Mouse (Mus musculus) spleen, adult 2 months (tissue): Measurements from ENCODE around the gene 1700010I14Rik.

ENCODE experiments used
- CTCF ChIP-seq: fragments of 200-500 bp; IDR thresholded peaks from 2 replicates; pipeline ENCODE4 v1.5.1; 2011; ENCODE audit warnings: mild to moderate bottlenecking, inconsistent platforms; ENCODE audit not compliant: insufficient read depth, insufficient read length, insufficient replicate concordance; ENCODE audit errors: extremely low read depth
- POLR2A ChIP-seq: fragments of 200-500 bp; IDR thresholded peaks from 2 replicates; pipeline ENCODE4 v1.6.1; 2011; ENCODE audit warnings: low read depth, low read length, inconsistent platforms

DNA sequence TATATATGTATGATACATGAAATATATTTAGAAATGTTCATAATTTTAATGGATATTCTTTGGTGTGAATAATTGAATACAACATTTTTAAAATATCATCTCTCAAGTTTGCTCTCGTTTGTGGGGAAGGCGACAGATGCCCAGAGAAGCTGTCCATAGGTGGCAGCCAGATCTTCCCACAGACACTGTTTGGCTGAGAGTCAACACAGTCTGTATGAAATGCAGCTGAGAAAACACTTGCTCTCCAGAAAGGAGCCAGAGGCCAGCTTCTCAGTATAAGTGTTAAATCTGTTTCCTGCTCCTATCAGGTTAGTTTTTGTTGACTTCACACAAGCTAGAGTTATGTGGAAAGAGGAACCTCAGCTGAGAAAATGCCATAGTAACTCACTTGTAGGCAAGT lies 1.6 kb upstream of the 1700010I14Rik start:
- TF ChIP-seq CTCF (no peak), POLR2A (no peak)
